Mouse (Mus musculus): ENCODE measurements around the gene Myo1a. TPM values are rescaled to one million over a fixed set of nuclear protein-coding genes. Genes with fewer than 3 reads are reported as not detected.

Gene Myo1a
- polyA plus RNA-seq, 1 experiment from 2014 or later: 0.42 TPM

DNA sequence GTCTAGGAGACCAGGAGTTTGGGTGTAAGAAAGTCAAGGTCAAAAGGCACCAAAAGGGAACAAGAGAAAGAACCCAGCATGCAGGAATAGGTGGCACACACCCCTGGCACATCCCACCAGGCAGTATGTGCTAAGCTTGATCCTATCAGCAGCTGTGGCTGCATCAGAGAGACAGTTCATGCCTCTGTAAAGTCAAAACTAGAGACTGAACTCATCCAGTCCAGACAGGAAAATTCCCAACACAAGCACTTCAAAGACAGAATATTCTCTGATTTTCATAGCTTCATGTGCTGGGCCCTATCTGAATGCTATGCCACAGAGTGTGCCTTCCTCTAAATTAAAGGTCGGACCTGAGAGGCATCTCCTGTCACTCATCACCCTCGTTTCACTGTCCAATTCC, 32.6 kb downstream of the Myo1a start:
- H3K36me3 ChIP-seq: peaks cover 15% of the 10 kb centered on the region
- H3K27ac ChIP-seq: no peak overlapping the region
- H3K4me2 ChIP-seq (replicated peaks): no peak overlapping the region
- H3K4me1 ChIP-seq: peaks cover 15% of the 10 kb centered on the region
- no peaks in the 10 kb centered on the region for H3K9me3 ChIP-seq
- H3K27me3 ChIP-seq: no peaks in the 10 kb centered on the region
- 23% methylated on average over 2 of the region's 2 CpGs for WGBS
- ATAC-seq (ENCODE audit: low FRiP score, low read depth): no peak
- H3K4me3 ChIP-seq: no peak overlapping the region
- H3K9ac ChIP-seq: no peak overlapping the region

GRCm38 (mm10) chr10:127738151-127738882, 33.3 kb downstream of the Myo1a start:
- H3K27me3 ChIP-seq: no peaks in the 10 kb centered on the region
- peak overlapping the region; percentile 28; the same call in 1 of the 2 replicates for H3K27ac ChIP-seq
- H3K36me3 ChIP-seq: peaks cover 23% of the 10 kb centered on the region
- H3K9me3 ChIP-seq: no peaks in the 10 kb centered on the region
- ATAC-seq (ENCODE audit: low FRiP score, low read depth): no peak
- peak overlapping the region; percentile 83 for H3K4me2 ChIP-seq (replicated peaks)
- peaks cover 15% of the 10 kb centered on the region for H3K4me1 ChIP-seq
- no peak overlapping the region for H3K9ac ChIP-seq
- 46% methylated on average over 13 of the region's 13 CpGs for WGBS
- no peak overlapping the region for H3K4me3 ChIP-seq

DNA sequence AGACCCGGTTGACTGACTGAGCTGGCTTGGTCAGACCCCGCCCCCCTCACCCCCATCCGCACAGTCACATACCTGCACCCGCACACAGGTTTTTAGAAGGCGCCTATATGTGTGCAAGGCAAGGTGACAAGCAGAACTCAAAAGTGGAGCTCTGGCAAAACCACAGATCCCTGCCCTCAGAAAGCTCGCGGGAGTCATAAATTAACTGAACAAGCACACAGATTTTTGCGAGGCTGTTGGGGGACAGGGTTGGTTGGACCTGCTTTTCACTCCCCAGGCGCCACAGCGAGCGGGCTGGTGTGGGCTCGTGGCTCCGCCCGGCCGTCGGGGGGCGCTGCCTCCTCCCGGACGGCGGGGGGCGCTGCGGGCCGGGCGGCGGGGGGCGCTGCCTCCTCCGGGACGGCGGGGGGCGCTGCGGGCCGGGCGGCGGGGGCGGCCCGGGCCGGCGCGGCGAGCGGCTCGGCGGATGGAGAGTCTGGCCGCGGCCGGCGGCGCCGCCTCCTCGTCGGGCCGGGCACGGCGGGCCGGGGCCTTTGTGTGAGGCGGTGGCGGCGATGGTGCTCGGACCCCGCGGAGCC, 34.2 kb downstream of the Myo1a start, which contains the start of gene Zbtb39:
Zbtb39 (plus strand) TSS at position 456 of the 578 bp plus-strand sequence.
- ATAC-seq (ENCODE audit: low FRiP score, low read depth): peak; percentile 84
- 1% methylated on average over 55 of the region's 61 CpGs for WGBS

DNA sequence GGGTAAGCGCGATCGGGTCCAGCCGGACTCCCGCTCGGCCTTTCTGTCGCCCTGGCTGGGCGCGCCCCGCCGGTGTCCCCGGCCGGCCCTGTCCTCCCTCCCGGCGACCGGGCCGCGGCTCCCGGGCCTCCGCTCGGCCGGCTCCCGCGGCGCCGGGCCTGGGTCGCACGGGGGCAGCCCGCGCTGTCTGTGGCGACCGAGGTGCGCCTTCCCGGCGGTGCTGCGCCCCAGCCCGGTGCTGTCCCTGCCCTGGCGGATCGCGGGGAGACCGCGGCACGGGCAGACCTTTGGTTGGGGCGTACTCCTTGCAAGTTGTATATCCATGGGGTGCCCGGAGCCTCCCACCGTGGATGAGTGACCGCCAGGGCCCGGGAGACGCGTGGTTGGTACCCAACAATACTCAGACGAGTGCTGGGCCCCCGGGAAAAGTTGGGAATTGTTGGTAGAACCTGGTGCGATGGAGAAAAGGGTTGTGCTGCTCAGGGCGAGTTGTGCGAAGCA, 34.7 kb downstream of the Myo1a start:
- peak; percentile 53 for ATAC-seq (ENCODE audit: low FRiP score, low read depth)
- peaks cover 15% of the 10 kb centered on the region for H3K4me1 ChIP-seq
- H3K27ac ChIP-seq: peak overlapping the region; percentile 83
- WGBS: under 1% methylated on average over 55 of the region's 55 CpGs
- H3K9ac ChIP-seq: peak overlapping the region; percentile 99
- H3K4me3 ChIP-seq: peak overlapping the region; percentile 98
- H3K4me2 ChIP-seq (replicated peaks): peak overlapping the region; percentile 83
- no peaks in the 10 kb centered on the region for H3K9me3 ChIP-seq
- H3K27me3 ChIP-seq: no peaks in the 10 kb centered on the region
- H3K36me3 ChIP-seq: peaks cover 37% of the 10 kb centered on the region

More for the DNA sequence above, 34.2 kb downstream of the Myo1a start, which contains the start of gene Zbtb39:
- Histone ChIP-seq H3K36me3 (peaks cover 32% of the 10 kb centered on the region), H3K9me3 (no peaks in the 10 kb centered on the region), H3K4me1 (peaks cover 15% of the 10 kb centered on the region), H3K4me3 (peak within 1 kb of the TSS; percentile 98), H3K9ac (peak within 1 kb of the TSS; percentile 99), H3K27ac (peak within 1 kb of the TSS; percentile 83), H3K4me2 (replicated peaks) (peak within 1 kb of the TSS; percentile 83), H3K27me3 (no peaks in the 10 kb centered on the region)

DNA sequence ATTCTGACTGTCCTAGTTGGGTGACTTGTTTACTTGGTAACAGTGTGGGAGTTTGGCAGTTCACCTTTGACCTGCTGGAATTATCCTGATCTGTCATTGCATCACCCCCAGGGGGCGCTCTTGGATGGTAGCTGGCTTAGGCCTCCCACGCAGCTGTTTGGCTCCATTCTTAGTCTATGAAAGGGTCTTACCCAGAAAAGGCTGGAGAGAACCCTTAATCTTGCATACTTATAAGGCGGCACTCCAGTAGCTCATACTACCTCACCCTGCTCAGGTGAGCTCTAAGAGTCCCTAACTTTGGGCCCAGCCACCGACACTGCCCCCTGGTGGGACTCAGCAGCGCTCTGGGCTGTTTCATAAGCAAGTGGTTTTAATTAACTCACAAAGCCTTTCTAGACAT, 39.7 kb downstream of the Myo1a start:
- H3K4me2 ChIP-seq (replicated peaks): no peak overlapping the region
- no peak overlapping the region for H3K27ac ChIP-seq
- no peaks in the 10 kb centered on the region for H3K27me3 ChIP-seq
- peaks cover 73% of the 10 kb centered on the region for H3K36me3 ChIP-seq
- H3K9ac ChIP-seq: no peak overlapping the region
- H3K4me3 ChIP-seq: no peak overlapping the region
- peaks cover 24% of the 10 kb centered on the region for H3K4me1 ChIP-seq
- 57% methylated on average over 5 of the region's 5 CpGs for WGBS
- 0 out of 2 replicates have a peak, but pooled peaks have one; percentile 12 for ATAC-seq (ENCODE audit: low FRiP score, low read depth)
- no peaks in the 10 kb centered on the region for H3K9me3 ChIP-seq

GRCm38 (mm10) chr10:127745886-127746285, 40.9 kb downstream of the Myo1a start:
- H3K27ac ChIP-seq: no peak overlapping the region
- no peak overlapping the region for H3K4me3 ChIP-seq
- 72% methylated on average over 5 of the region's 5 CpGs for WGBS
- no peaks in the 10 kb centered on the region for H3K9me3 ChIP-seq
- no peak for ATAC-seq (ENCODE audit: low FRiP score, low read depth)
- H3K4me2 ChIP-seq (replicated peaks): no peak overlapping the region
- H3K27me3 ChIP-seq: no peaks in the 10 kb centered on the region
- H3K9ac ChIP-seq: no peak overlapping the region
- peaks cover 15% of the 10 kb centered on the region for H3K4me1 ChIP-seq
- H3K36me3 ChIP-seq: peaks cover 77% of the 10 kb centered on the region

GRCm38 (mm10) chr10:127747254-127747653, 42.3 kb downstream of the Myo1a start:
- WGBS: 84% methylated on average over 8 of the region's 8 CpGs

DNA sequence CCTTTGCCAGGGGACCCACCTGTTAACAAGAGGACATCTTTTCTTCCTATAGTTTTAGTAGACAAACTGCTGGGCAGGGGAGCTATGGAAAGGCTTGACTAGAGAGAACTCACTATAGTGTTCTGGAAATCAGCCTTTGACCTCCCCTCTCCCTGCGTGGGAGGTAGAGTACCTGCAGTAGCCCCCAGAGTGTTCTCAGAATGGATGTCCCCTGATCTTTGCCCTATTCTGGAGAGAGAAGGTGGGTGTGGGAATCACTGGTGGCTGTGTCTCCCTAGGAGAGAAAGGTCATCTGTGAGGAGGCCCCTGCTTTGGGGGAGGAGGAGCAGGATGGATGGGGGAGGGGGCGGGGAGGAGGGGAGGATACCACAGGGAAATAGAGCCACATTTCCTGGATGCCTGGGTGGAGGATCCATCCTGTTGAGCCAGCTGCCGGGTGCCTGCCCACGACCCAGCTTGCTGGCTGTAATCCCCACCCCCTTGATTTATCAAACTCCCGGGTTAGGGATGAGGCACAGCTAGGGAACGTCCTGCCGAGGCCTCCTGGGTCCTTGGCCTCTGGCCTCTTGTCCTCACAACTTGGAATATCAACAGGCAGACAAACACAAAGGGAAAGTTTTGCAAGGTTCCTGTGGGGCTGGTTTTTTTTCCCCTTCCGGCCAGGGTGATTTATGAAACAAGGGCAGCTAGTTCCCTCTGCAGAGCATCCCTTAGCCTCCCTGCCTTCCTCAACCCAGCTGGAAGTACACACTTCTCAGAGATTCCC, 44.1 kb downstream of the Myo1a start:
- Histone ChIP-seq H3K27ac (no peak overlapping the region; the same call in 1 of the 2 replicates), H3K4me3 (no peak overlapping the region), H3K27me3 (no peaks in the 10 kb centered on the region), H3K4me2 (replicated peaks) (peak overlapping the region; percentile 46; the same call in 1 of the 2 replicates), H3K9ac (no peak overlapping the region), H3K36me3 (peaks cover 47% of the 10 kb centered on the region), H3K9me3 (no peaks in the 10 kb centered on the region), H3K4me1 (peaks cover 13% of the 10 kb centered on the region)
- WGBS: 6% methylated on average over 8 of the region's 8 CpGs
- no peak for ATAC-seq (ENCODE audit: low FRiP score, low read depth)

More at GRCm38 (mm10) chr10:127747254-127747653, 42.3 kb downstream of the Myo1a start:
- Histone ChIP-seq H3K9ac (no peak overlapping the region), H3K4me2 (replicated peaks) (no peak overlapping the region), H3K4me1 (peaks cover 13% of the 10 kb centered on the region), H3K36me3 (peaks cover 65% of the 10 kb centered on the region), H3K27me3 (no peaks in the 10 kb centered on the region), H3K4me3 (no peak overlapping the region), H3K9me3 (no peaks in the 10 kb centered on the region), H3K27ac (no peak overlapping the region)
- no peak for ATAC-seq (ENCODE audit: low FRiP score, low read depth)

- WGBS: 54% methylated on average over 24 of the region's 24 CpGs
- no peak overlapping the region for H3K27ac ChIP-seq
Observed at GRCm38 (mm10) chr10:127750136-127750777, 45.3 kb downstream of the Myo1a start.

DNA sequence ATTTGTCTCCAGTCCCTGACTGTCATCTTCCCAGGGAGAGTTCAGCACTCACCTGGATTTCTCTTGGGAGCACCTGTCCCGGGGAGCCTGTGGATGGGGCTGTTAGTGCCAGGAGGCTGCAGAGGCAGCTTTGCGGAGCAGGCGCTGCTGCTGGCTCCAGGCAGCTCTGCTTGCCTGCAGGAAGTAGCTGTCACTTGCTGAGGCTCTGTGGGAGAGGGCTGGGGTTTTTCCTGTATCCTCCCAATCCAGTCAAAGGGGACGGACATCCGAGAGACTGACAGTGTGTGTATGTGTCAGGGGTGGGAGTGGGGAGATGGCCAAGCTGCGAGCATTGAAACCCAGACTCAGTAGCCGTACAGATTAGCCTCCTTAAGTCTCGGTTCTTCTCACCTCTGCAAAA, 46.6 kb downstream of the Myo1a start, which contains the start of gene Gpr182:
Gpr182 (minus strand) TSS at position 185 of the 400 bp plus-strand sequence.
- H3K9me3 ChIP-seq: no peaks in the 10 kb centered on the region
- 61% methylated on average over 8 of the region's 8 CpGs for WGBS
- no peaks in the 10 kb centered on the region for H3K27me3 ChIP-seq
- H3K4me1 ChIP-seq: peaks cover 16% of the 10 kb centered on the region
- peaks cover 23% of the 10 kb centered on the region for H3K36me3 ChIP-seq
- no peak for ATAC-seq (ENCODE audit: low FRiP score, low read depth)
- no peak within 1 kb of the TSS for H3K4me2 ChIP-seq (replicated peaks)
- no peak within 1 kb of the TSS for H3K4me3 ChIP-seq
- H3K9ac ChIP-seq: no peak within 1 kb of the TSS
- no peak within 1 kb of the TSS for H3K27ac ChIP-seq

More at GRCm38 (mm10) chr10:127750136-127750777, 45.3 kb downstream of the Myo1a start:
- no peaks in the 10 kb centered on the region for H3K27me3 ChIP-seq
- H3K4me3 ChIP-seq: peak overlapping the region; percentile 23
- peaks cover 16% of the 10 kb centered on the region for H3K4me1 ChIP-seq
- peaks cover 35% of the 10 kb centered on the region for H3K36me3 ChIP-seq
- no peak for ATAC-seq (ENCODE audit: low FRiP score, low read depth)
- peak overlapping the region; percentile 39; the same call in 1 of the 2 replicates for H3K9ac ChIP-seq
- peak overlapping the region; percentile 46 for H3K4me2 ChIP-seq (replicated peaks)
- no peaks in the 10 kb centered on the region for H3K9me3 ChIP-seq

DNA sequence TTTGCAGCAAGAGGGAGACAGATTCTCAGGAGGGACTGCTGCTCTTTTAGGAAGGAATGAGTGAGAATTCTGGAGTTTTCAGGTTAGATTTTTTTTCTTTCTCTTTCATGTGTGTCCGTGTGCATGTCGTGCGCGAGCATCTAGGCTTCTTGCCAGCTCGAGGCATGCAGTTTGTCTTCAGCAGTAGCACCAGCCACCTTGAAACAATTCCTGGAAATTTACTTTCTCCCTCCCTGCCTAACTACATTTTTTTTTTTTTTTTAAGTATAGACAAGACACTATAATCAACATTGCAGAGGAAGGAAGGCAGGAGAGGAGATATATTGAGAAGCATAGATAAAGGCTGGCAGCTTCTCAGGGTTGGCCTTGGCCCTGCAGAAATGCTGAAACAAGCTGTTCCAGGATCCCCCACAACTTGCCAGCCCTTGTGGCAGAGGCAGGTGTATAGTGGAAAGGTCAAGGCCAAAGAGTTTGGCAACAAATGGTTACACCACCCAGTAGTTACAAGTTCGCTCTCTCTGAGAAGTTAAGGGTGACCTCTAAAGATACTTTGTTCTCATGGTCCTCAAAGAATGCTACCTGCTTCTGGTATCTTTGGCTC, 49.7 kb downstream of the Myo1a start:
- Histone ChIP-seq H3K4me2 (replicated peaks) (no peak overlapping the region), H3K4me1 (peaks cover 3% of the 10 kb centered on the region; the same call in 1 of the 2 replicates), H3K27ac (no peak overlapping the region), H3K36me3 (peaks cover 4% of the 10 kb centered on the region; the same call in 1 of the 2 replicates), H3K27me3 (no peaks in the 10 kb centered on the region), H3K9ac (no peak overlapping the region), H3K9me3 (no peaks in the 10 kb centered on the region), H3K4me3 (no peak overlapping the region)
- WGBS: 74% methylated on average over 6 of the region's 6 CpGs
- ATAC-seq (ENCODE audit: low FRiP score, low read depth): no peak
